Mouse (Mus musculus): Measurements from ENCODE around the gene Rnf114. TPM values are rescaled to one million over a fixed set of nuclear protein-coding genes. Genes with fewer than 3 reads are reported as not detected.

Rnf114 gene
- polyA plus RNA-seq, 1 experiment, result 234 TPM

DNA sequence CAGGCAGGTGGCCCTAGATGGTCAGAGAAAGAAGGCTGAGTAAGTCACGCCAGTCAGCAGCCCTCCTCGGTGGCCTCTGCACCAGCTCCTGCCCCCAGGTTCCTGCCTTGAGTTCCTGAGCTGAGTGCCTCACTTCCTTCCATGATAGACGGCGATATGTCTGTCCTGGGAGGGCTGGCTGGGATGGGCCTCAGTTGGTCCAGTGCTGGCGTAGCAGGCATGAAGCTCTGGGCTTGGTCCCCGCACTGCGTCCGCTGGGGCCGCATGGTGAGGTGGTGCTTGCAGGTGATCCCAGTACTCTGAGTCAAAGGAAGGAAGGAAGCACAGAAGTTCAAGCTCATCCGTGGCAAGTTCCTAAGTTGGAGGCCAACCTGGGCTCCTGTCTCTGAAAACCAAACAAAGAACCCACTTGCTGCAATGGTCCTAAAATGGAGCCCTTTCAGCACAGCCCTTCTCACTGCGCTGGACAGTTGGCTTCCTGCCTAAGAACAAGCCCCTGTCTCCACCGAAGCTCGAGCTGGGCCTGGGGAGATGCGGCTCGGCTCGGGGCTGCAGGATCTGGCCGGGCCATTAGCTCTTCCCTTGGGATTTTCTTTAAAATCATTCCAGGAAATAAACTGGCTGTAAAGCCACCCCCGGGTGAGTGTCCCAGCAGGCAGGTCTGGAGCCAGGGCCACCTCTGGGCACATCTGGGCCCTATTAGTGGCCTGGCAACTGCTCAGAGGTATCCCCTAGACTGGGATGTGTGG, 54.2 kb downstream of the Rnf114 start:
- Histone ChIP-seq H3K4me1 (replicated peaks; ENCODE audit: control insufficient read depth, insufficient read depth, low read length) (peaks cover 20% of the 10 kb centered on the region), H3K4me3 (ENCODE audit: control insufficient read depth, insufficient read depth, low read length) (no peak overlapping the region), H3K36me3 (ENCODE audit: control insufficient read depth, insufficient read depth, low read length) (no peaks in the 10 kb centered on the region), H3K27me3 (ENCODE audit: control insufficient read depth, insufficient read depth, low read length) (no peaks in the 10 kb centered on the region), H3K27ac (ENCODE audit: control insufficient read depth, insufficient read depth, low read length) (no peak overlapping the region)
- no peak for DNase-seq
- TF ChIP-seq CTCF (IDR thresholded peaks at IDR 0.05; ENCODE audit: borderline replicate concordance, control insufficient read depth, extremely low read depth, insufficient read depth, low read length, poor library complexity) (no peak), POLR2A (IDR thresholded peaks at IDR 0.05; ENCODE audit: control insufficient read depth, extremely low read depth, insufficient read depth, low read length, poor library complexity) (no peak)
- 95% methylated on average over 18 of the region's 18 CpGs for WGBS

DNA sequence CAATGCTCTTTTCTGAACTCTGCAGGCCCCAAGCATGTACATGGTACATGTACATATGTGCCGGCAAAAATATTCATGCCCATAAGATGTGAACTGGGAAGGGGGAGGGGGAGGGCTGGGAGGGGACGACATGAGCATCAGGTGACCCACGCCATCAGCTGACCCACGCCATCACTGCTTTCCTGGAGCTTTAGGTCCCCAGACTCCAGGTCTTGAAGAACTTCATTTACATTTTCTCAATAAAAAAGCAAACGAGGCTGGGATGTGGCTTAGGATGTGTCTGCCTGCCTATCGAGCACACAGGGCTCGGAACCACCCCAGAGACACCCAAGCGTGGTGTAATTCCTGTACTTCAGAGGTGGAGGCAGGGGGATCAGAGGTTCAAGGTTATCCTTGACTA, 55.0 kb downstream of the Rnf114 start:
- H3K4me1 ChIP-seq (replicated peaks; ENCODE audit: control insufficient read depth, insufficient read depth, low read length), result peaks cover 26% of the 10 kb centered on the region
- H3K36me3 ChIP-seq (ENCODE audit: control insufficient read depth, insufficient read depth, low read length), result no peaks in the 10 kb centered on the region
- H3K4me3 ChIP-seq (ENCODE audit: control insufficient read depth, insufficient read depth, low read length), result no peak overlapping the region
- DNase-seq, result no peak
- H3K27ac ChIP-seq (ENCODE audit: control insufficient read depth, insufficient read depth, low read length), result no peak overlapping the region
- 94% methylated on average over 8 of the region's 8 CpGs for WGBS
- no peak for TF ChIP-seq POLR2A (IDR thresholded peaks at IDR 0.05; ENCODE audit: control insufficient read depth, extremely low read depth, insufficient read depth, low read length, poor library complexity)
- TF ChIP-seq CTCF (IDR thresholded peaks at IDR 0.05; ENCODE audit: borderline replicate concordance, control insufficient read depth, extremely low read depth, insufficient read depth, low read length, poor library complexity), result no peak
- H3K27me3 ChIP-seq (ENCODE audit: control insufficient read depth, insufficient read depth, low read length), result no peaks in the 10 kb centered on the region

DNA sequence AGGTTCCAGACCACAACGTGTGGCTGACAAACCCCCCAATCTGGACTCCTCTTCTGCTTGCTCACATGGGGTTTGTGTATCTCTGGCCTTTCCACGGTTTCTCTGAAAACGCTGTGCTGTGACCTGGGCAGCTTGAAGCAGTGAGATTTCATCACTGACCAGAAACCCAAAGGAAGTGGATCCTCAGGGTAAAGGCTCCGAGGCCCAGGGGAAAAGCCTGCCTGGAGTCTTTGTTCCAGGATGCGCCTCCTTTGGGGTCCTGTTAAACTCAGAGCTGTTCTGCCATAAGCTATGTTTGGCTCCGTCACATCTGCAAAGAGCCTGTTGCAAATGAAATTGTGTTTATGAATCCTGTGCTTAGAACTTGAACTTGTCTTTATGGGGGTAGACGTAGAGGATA, 56.5 kb downstream of the Rnf114 start:
- H3K4me1 ChIP-seq (replicated peaks; ENCODE audit: control insufficient read depth, insufficient read depth, low read length), result peaks cover 31% of the 10 kb centered on the region
- H3K27me3 ChIP-seq (ENCODE audit: control insufficient read depth, insufficient read depth, low read length), result no peaks in the 10 kb centered on the region
- no peak for DNase-seq
- 80% methylated on average over 7 of the region's 7 CpGs for WGBS
- no peak overlapping the region for H3K4me3 ChIP-seq (ENCODE audit: control insufficient read depth, insufficient read depth, low read length)
- no peak overlapping the region for H3K27ac ChIP-seq (ENCODE audit: control insufficient read depth, insufficient read depth, low read length)
- H3K36me3 ChIP-seq (ENCODE audit: control insufficient read depth, insufficient read depth, low read length), result no peaks in the 10 kb centered on the region
- no peak for TF ChIP-seq POLR2A (IDR thresholded peaks at IDR 0.05; ENCODE audit: control insufficient read depth, extremely low read depth, insufficient read depth, low read length, poor library complexity)

DNA sequence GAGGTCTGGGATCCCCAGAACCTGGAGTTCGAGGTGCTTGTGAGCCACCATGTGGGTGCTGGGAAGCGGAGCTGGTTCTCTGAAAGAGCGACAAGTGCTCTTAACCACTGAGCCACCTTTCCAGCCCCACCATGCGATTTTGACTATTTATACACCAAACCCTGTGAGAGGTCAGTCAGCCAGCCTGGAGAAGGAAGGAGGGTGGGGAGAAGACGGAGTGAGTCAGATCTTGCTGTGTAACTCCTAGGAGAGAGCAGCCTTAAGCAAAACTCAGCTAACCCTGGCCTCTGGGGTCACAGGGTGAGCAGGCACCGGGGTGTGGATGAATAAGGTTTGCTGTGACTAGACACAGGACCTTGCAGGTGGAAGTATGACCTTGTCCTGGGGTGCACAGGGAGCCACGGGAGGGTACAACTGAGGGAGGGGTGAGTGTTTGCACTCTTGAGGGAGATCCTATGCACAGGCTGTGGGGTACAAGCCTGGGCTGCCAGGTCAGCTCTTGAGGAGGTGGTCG, 58.0 kb downstream of the Rnf114 start:
- WGBS, result 92% methylated on average over 8 of the region's 8 CpGs
- TF ChIP-seq CTCF (IDR thresholded peaks at IDR 0.05; ENCODE audit: borderline replicate concordance, control insufficient read depth, extremely low read depth, insufficient read depth, low read length, poor library complexity) (no peak), POLR2A (IDR thresholded peaks at IDR 0.05; ENCODE audit: control insufficient read depth, extremely low read depth, insufficient read depth, low read length, poor library complexity) (no peak)
- H3K27ac ChIP-seq (ENCODE audit: control insufficient read depth, insufficient read depth, low read length), result no peak overlapping the region
- H3K27me3 ChIP-seq (ENCODE audit: control insufficient read depth, insufficient read depth, low read length), result no peaks in the 10 kb centered on the region
- no peaks in the 10 kb centered on the region for H3K36me3 ChIP-seq (ENCODE audit: control insufficient read depth, insufficient read depth, low read length)
- DNase-seq, result no peak
- no peak overlapping the region for H3K4me3 ChIP-seq (ENCODE audit: control insufficient read depth, insufficient read depth, low read length)
- H3K4me1 ChIP-seq (replicated peaks; ENCODE audit: control insufficient read depth, insufficient read depth, low read length), result peaks cover 45% of the 10 kb centered on the region

DNA sequence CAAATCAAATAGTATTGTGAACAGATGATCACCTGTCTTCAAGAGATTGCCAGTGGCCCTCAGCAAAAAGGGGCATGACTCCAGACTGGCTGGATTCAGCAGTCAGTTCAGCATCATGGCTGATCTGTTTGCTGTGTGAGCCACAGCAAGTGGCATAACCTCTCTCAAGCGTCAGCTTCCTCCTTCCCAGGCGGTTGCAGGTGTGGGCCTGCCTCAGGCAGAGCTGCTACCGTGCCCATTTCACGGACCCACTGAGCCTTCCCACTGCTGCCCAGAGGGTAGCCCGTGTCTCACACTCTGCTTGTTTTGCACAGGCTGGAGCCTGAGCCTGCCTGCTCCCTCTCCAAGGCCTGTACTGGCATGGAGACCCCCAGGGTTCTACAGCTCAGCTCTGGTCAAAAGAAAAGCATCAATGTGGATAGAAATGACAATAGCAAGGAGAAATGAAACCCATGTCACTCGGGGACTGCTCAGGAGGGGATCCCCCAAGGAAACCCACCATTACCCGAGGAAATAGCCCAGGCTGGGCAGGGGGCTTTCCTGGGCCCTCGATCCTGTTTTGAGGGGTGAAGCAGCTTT, 59.0 kb downstream of the Rnf114 start:
- Histone ChIP-seq H3K27me3 (ENCODE audit: control insufficient read depth, insufficient read depth, low read length) (no peaks in the 10 kb centered on the region), H3K4me1 (replicated peaks; ENCODE audit: control insufficient read depth, insufficient read depth, low read length) (peaks cover 54% of the 10 kb centered on the region), H3K4me3 (ENCODE audit: control insufficient read depth, insufficient read depth, low read length) (no peak overlapping the region), H3K36me3 (ENCODE audit: control insufficient read depth, insufficient read depth, low read length) (no peaks in the 10 kb centered on the region), H3K27ac (ENCODE audit: control insufficient read depth, insufficient read depth, low read length) (peak overlapping the region; percentile 19)
- TF ChIP-seq CTCF (IDR thresholded peaks at IDR 0.05; ENCODE audit: borderline replicate concordance, control insufficient read depth, extremely low read depth, insufficient read depth, low read length, poor library complexity) (no peak), POLR2A (IDR thresholded peaks at IDR 0.05; ENCODE audit: control insufficient read depth, extremely low read depth, insufficient read depth, low read length, poor library complexity) (no peak)
- DNase-seq, result peak; percentile 44
- WGBS, result 46% methylated on average over 8 of the region's 8 CpGs

DNA sequence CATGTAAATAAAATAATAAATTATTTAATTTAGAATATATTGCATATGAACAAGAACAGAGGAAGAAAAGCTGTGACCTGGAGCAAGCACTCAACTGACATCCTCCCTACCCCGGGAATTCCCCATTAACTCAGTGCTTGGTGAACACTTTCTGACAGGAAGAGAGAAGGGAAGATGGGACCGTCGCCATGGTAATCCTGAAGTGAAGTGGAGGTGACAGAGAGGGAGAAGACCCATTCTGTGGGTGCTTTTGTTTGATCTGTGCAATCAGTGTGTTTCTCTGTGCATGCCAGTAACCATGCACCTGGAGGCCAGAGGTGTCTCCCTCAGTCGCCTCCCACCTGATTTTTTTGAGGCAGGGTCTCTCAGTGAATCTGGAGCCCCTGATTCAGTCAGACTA, 59.8 kb downstream of the Rnf114 start:
- H3K27me3 ChIP-seq (ENCODE audit: control insufficient read depth, insufficient read depth, low read length), result no peaks in the 10 kb centered on the region
- no peak overlapping the region; the same call in 1 of the 2 replicates for H3K27ac ChIP-seq (ENCODE audit: control insufficient read depth, insufficient read depth, low read length)
- peaks cover 54% of the 10 kb centered on the region for H3K4me1 ChIP-seq (replicated peaks; ENCODE audit: control insufficient read depth, insufficient read depth, low read length)
- no peaks in the 10 kb centered on the region for H3K36me3 ChIP-seq (ENCODE audit: control insufficient read depth, insufficient read depth, low read length)
- no peak for DNase-seq
- WGBS, result 90% methylated on average over 4 of the region's 4 CpGs
- H3K4me3 ChIP-seq (ENCODE audit: control insufficient read depth, insufficient read depth, low read length), result no peak overlapping the region
- TF ChIP-seq CTCF (IDR thresholded peaks at IDR 0.05; ENCODE audit: borderline replicate concordance, control insufficient read depth, extremely low read depth, insufficient read depth, low read length, poor library complexity), result no peak

Data from thymus, adult 2 months (tissue).